Mouse (Mus musculus) midbrain, embryonic 11.5 days (tissue): ENCODE measurements at regions not wholly inside any gene's neighbourhood (a gene's known extent, or its start where the extent isn't known, plus 50 kb on each side); places are given as distances from the start of the nearest gene placed in this dataset.

Experiments used
- ATAC-seq: fragments of 200-750 bp; cut with Nextera tagmentation; 2 replicates; pipeline ENCODE4 v1.8.0; 2017; ENCODE audit warnings: moderate TSS enrichment, moderate library complexity; ENCODE audit not compliant: low FRiP score
- DNase-seq: peaks from one replicate; pipeline ENCODE4 v3.0.0; 2015; ENCODE audit warnings: low spot score; ENCODE audit errors: missing footprints
- H3K27ac ChIP-seq: fragments of 300-500 bp; sonication (generic); 2 replicates; pipeline ENCODE4 v1.5.1; 2014; ENCODE audit warnings: low read depth, low read length
- H3K27me3 ChIP-seq: fragments of 300-500 bp; sonication (generic); 2 replicates; pipeline ENCODE4 v1.6.1; 2014; ENCODE audit warnings: mild to moderate bottlenecking, low read length, moderate library complexity, mixed read lengths; ENCODE audit not compliant: control insufficient read depth, insufficient read depth
- H3K36me3 ChIP-seq: fragments of 300-500 bp; sonication (generic); 2 replicates; pipeline ENCODE4 v1.6.1; 2014; ENCODE audit warnings: mild to moderate bottlenecking, low read length, moderate library complexity, mixed read lengths; ENCODE audit not compliant: control insufficient read depth, insufficient read depth
- H3K4me1 ChIP-seq: fragments of 300-500 bp; sonication (generic); 2 replicates; pipeline ENCODE4 v1.6.1; 2014; ENCODE audit warnings: low read length; ENCODE audit not compliant: control insufficient read depth, insufficient read depth
- H3K4me2 ChIP-seq: fragments of 300-500 bp; sonication (generic); 2 replicates; pipeline ENCODE4 v1.6.1; 2014; ENCODE audit warnings: mild to moderate bottlenecking, moderate library complexity
- H3K4me3 ChIP-seq: fragments of 300-500 bp; sonication (generic); 2 replicates; pipeline ENCODE4 v1.5.1; 2014; ENCODE audit warnings: low read depth, low read length
- H3K9ac ChIP-seq: fragments of 300-500 bp; sonication (generic); 2 replicates; pipeline ENCODE4 v1.6.1; 2014; ENCODE audit warnings: low read length
- H3K9me3 ChIP-seq: fragments of 300-500 bp; sonication (generic); 2 replicates; pipeline ENCODE4 v1.6.1; 2016; ENCODE audit warnings: low read length; ENCODE audit not compliant: control insufficient read depth
- WGBS: fragments of 180-500 bp; shearing (Covaris S2); extraction: QIAGEN DNeasy Blood & Tissue Kit; methylation state at CpG from one replicate; pipeline ENCODE4 v1.1.7; 2014; 5-methylcytosine and 5-hydroxymethylcytosine counted together

GRCm38 (mm10) chr12:15565941-15566784 is 250.6 kb downstream of the Trib2 start:
- Histone ChIP-seq H3K4me2 (no peak overlapping the region), H3K4me1 (no peaks in the 10 kb centered on the region), H3K27me3 (no peaks in the 10 kb centered on the region), H3K9ac (no peak overlapping the region), H3K27ac (no peak overlapping the region), H3K9me3 (no peaks in the 10 kb centered on the region), H3K36me3 (no peaks in the 10 kb centered on the region), H3K4me3 (no peak overlapping the region)
- DNase-seq (peak; percentile 88), ATAC-seq (0 out of 2 replicates have a peak, but pooled peaks have one; percentile 57)
- WGBS = 16% methylated on average over 3 of the region's 3 CpGs

GRCm38 (mm10) chr12:15562826-15563225 is 253.9 kb downstream of the Trib2 start:
- no peak for DNase-seq
- no peaks in the 10 kb centered on the region for H3K36me3 ChIP-seq
- H3K27me3 ChIP-seq = no peaks in the 10 kb centered on the region
- WGBS = 57% methylated on average over 4 of the region's 4 CpGs
- H3K4me1 ChIP-seq = no peaks in the 10 kb centered on the region
- no peak overlapping the region for H3K4me2 ChIP-seq
- ATAC-seq = no peak
- no peak overlapping the region for H3K9ac ChIP-seq
- no peak overlapping the region for H3K27ac ChIP-seq
- H3K9me3 ChIP-seq = no peaks in the 10 kb centered on the region
- no peak overlapping the region for H3K4me3 ChIP-seq

GRCm38 (mm10) chr12:15555471-15555870 is 261.3 kb downstream of the Trib2 start:
- no peak overlapping the region for H3K27ac ChIP-seq
- no peak overlapping the region for H3K4me3 ChIP-seq
- DNase-seq = no peak
- WGBS = 89% methylated on average over 6 of the region's 6 CpGs
- no peaks in the 10 kb centered on the region for H3K4me1 ChIP-seq
- no peaks in the 10 kb centered on the region for H3K36me3 ChIP-seq
- H3K4me2 ChIP-seq = no peak overlapping the region
- H3K9me3 ChIP-seq = no peaks in the 10 kb centered on the region
- H3K9ac ChIP-seq = no peak overlapping the region
- no peak for ATAC-seq
- H3K27me3 ChIP-seq = no peaks in the 10 kb centered on the region

- H3K4me3 ChIP-seq = no peak overlapping the region
- H3K27me3 ChIP-seq = no peaks in the 10 kb centered on the region
- H3K36me3 ChIP-seq = no peaks in the 10 kb centered on the region
- DNase-seq (no peak), ATAC-seq (no peak)
- WGBS = 75% methylated on average over 4 of the region's 4 CpGs
- H3K4me1 ChIP-seq = no peaks in the 10 kb centered on the region
- H3K27ac ChIP-seq = no peak overlapping the region
- H3K9ac ChIP-seq = no peak overlapping the region
- no peak overlapping the region for H3K4me2 ChIP-seq
- no peaks in the 10 kb centered on the region for H3K9me3 ChIP-seq
Observed at GRCm38 (mm10) chr12:15553681-15554007, 263.1 kb downstream of the Trib2 start.

GRCm38 (mm10) chr12:15552979-15553680 is 263.6 kb downstream of the Trib2 start:
- H3K9ac ChIP-seq = no peak overlapping the region
- no peaks in the 10 kb centered on the region for H3K4me1 ChIP-seq
- no peak for ATAC-seq
- no peak overlapping the region for H3K27ac ChIP-seq
- H3K4me2 ChIP-seq = no peak overlapping the region
- no peaks in the 10 kb centered on the region for H3K27me3 ChIP-seq
- DNase-seq = no peak
- no peaks in the 10 kb centered on the region for H3K9me3 ChIP-seq
- no peaks in the 10 kb centered on the region for H3K36me3 ChIP-seq
- no peak overlapping the region for H3K4me3 ChIP-seq
- 86% methylated on average over 6 of the region's 6 CpGs for WGBS

GRCm38 (mm10) chr12:15552210-15552609 is 264.5 kb downstream of the Trib2 start:
- Histone ChIP-seq H3K4me2 (no peak overlapping the region), H3K27me3 (no peaks in the 10 kb centered on the region), H3K27ac (no peak overlapping the region), H3K9me3 (no peaks in the 10 kb centered on the region), H3K4me3 (no peak overlapping the region), H3K4me1 (no peaks in the 10 kb centered on the region), H3K9ac (no peak overlapping the region), H3K36me3 (no peaks in the 10 kb centered on the region)
- WGBS = 88% methylated on average over 2 of the region's 2 CpGs
- ATAC-seq (no peak), DNase-seq (no peak)

GRCm38 (mm10) chr12:15551281-15551900 is 265.3 kb downstream of the Trib2 start:
- no peak overlapping the region for H3K4me2 ChIP-seq
- DNase-seq = no peak
- no peaks in the 10 kb centered on the region for H3K9me3 ChIP-seq
- no peak for ATAC-seq
- H3K27ac ChIP-seq = no peak overlapping the region
- no peaks in the 10 kb centered on the region for H3K4me1 ChIP-seq
- no peak overlapping the region for H3K9ac ChIP-seq
- H3K36me3 ChIP-seq = no peaks in the 10 kb centered on the region
- WGBS = 75% methylated on average over 4 of the region's 4 CpGs
- H3K4me3 ChIP-seq = no peak overlapping the region
- no peaks in the 10 kb centered on the region for H3K27me3 ChIP-seq

- H3K4me3 ChIP-seq = no peak overlapping the region
- H3K9me3 ChIP-seq = no peaks in the 10 kb centered on the region
- no peak overlapping the region for H3K27ac ChIP-seq
- H3K9ac ChIP-seq = no peak overlapping the region
- H3K27me3 ChIP-seq = no peaks in the 10 kb centered on the region
- ATAC-seq (no peak), DNase-seq (no peak)
- no peaks in the 10 kb centered on the region for H3K36me3 ChIP-seq
- H3K4me2 ChIP-seq = no peak overlapping the region
- WGBS = 89% methylated on average over 1 of the region's 1 CpGs
- H3K4me1 ChIP-seq = no peaks in the 10 kb centered on the region
Observed at GRCm38 (mm10) chr12:15544351-15544750, 272.4 kb downstream of the Trib2 start.

- H3K9me3 ChIP-seq = no peaks in the 10 kb centered on the region
- H3K9ac ChIP-seq = no peak overlapping the region
- ATAC-seq (no peak), DNase-seq (no peak)
- no peaks in the 10 kb centered on the region for H3K27me3 ChIP-seq
- H3K36me3 ChIP-seq = no peaks in the 10 kb centered on the region
- H3K4me1 ChIP-seq = no peaks in the 10 kb centered on the region
- H3K4me2 ChIP-seq = no peak overlapping the region
- no peak overlapping the region for H3K4me3 ChIP-seq
- WGBS = 76% methylated on average over 2 of the region's 2 CpGs
- no peak overlapping the region for H3K27ac ChIP-seq
Observed at GRCm38 (mm10) chr12:15542486-15542885, 274.2 kb downstream of the Trib2 start.
